Mouse (Mus musculus): ENCODE data around the gene Gm614.

DNA sequence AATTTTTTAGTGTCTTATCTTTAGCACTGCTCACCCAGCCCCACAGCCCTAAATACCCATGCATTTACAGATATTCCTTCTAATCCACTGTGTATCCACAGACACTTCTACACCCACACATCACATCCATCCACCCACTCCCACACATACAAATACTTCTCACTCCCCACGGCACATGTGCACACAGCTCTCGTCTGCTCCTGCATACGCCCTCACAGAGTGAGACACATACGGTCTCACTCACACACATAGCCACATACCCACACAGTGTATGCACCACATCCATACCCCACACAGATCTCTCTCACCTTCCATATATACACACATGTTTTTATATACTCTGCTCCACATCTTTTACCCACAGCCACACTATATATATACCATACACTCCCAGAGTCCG is 45.5 kb upstream of the Gm614 start:
- TF ChIP-seq POLR2A (IDR thresholded peaks at IDR 0.05; ENCODE audit: low read depth, low read length) = no peak
- no peak for TF ChIP-seq CTCF (conservative IDR thresholded peaks at IDR 0.05; ENCODE audit: insufficient read depth, insufficient read length, low read depth, low read length)

Data from kidney, adult 2 months (tissue).